In the genomic region with DNA sequence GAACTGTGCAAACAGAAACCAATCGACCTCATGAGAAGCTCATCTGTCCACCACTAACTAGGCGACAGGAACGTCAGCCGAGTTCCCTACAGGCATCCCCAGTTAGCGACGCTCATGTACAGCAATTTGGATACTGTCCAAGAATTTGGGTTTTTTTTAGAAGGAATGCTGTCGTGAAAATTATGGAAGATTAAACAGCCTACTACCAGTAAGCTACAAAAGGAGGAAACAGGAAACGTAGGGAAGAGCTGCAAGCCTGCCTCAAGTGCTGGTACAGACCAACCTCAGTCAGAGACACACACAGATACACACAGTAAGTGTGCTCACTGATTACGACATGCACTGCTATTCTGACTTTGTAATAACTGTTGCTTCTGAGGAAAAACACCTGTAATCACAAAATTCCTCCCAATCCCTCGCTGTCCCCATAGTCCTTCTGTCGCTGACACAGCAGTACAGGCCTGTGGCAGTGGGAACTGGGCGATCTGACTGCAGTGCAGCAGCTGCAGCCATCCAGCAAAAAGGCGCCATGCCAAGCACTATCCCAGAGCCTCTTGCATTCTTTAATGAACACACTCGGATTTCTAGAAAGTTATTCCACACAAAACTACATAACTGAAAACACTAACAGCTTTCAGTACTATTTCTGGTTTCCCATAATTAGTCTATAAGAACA, we compare ENCODE assay signal across 7 mouse cellular contexts. TPM values are rescaled to one million over a fixed set of nuclear protein-coding genes. Genes with fewer than 3 reads are reported as not detected.
A peak's percentile ranks its signal among the peaks of the same experiment; 100 is the strongest.
DNase-seq lines count a peak whose midpoint lies in the region; ATAC-seq and TF ChIP-seq lines count a peak whose summit lies in the region.

No protein-coding gene starts in this region.

- intact Hi-C loops in heart, postnatal 14 days (cut with DNase I), result no loop called here

- DNase-seq in lung, adult 18-20 months, result peak; percentile 34 to 46
- DNase-seq in lung, adult 2 months, result no peak
- DNase-seq in forebrain, postnatal 0 days, result peak; percentile 41
- peak; percentile 62 to 71 for DNase-seq in heart, postnatal 14 days
- DNase-seq in testis, postnatal 10 days (ENCODE audit: low spot score), result peak; percentile 68
- DNase-seq in thymus, postnatal 4 days, result no peak

- peaks cover 18% of the 10 kb centered on the region for H3K4me1 ChIP-seq in lung, adult 2 months (ENCODE audit: control insufficient read depth, insufficient read depth, low read length)
- peaks cover 44% of the 10 kb centered on the region for H3K4me1 ChIP-seq in forebrain, postnatal 0 days (ENCODE audit: insufficient read depth)
- peaks cover 39% of the 10 kb centered on the region for H3K4me1 ChIP-seq in limb, embryonic 15.5 days

- no peak for ATAC-seq in forebrain, postnatal 0 days
- ATAC-seq in limb, embryonic 15.5 days (ENCODE audit: insufficient number of reproducible peaks, low FRiP score, low TSS enrichment, low read depth), result no peak

- 16% methylated on average over 14 of the region's 14 CpGs for WGBS in lung, adult 2 months
- 19% methylated on average over 14 of the region's 14 CpGs for WGBS in forebrain, postnatal 0 days
- 26% methylated on average over 14 of the region's 14 CpGs for whole genome bisulfite sequencing in limb, embryonic 15.5 days

- no peak overlapping the region for H3K9ac ChIP-seq in forebrain, postnatal 0 days
- H3K9ac ChIP-seq in limb, embryonic 15.5 days, result no peak overlapping the region

- TF ChIP-seq POLR2A in lung, adult 2 months (IDR thresholded peaks at IDR 0.05; ENCODE audit: borderline replicate concordance, extremely low read depth, low read depth, low read length), result no peak

- no peaks in the 10 kb centered on the region for H3K9me3 ChIP-seq in forebrain, postnatal 0 days (ENCODE audit: low read length)
- no peaks in the 10 kb centered on the region for H3K9me3 ChIP-seq in limb, embryonic 15.5 days

- peak overlapping the region; percentile 11 for H3K4me2 ChIP-seq in forebrain, postnatal 0 days (ENCODE audit: low read depth)
- peak overlapping the region; percentile 17 for H3K4me2 ChIP-seq in limb, embryonic 15.5 days

- H3K27me3 ChIP-seq in forebrain, postnatal 0 days (ENCODE audit: insufficient read depth, low read length), result no peaks in the 10 kb centered on the region
- no peaks in the 10 kb centered on the region for H3K27me3 ChIP-seq in limb, embryonic 15.5 days

- no peak overlapping the region for H3K27ac ChIP-seq in forebrain, postnatal 0 days (ENCODE audit: low read depth, low read length)
- peak overlapping the region; percentile 54; the same call in 1 of the 2 replicates for H3K27ac ChIP-seq in limb, embryonic 15.5 days

- no peak overlapping the region for H3K4me3 ChIP-seq in lung, adult 2 months (replicated peaks; ENCODE audit: extremely low read depth, low read depth, low read length)
- no peak overlapping the region for H3K4me3 ChIP-seq in forebrain, postnatal 0 days (ENCODE audit: low read depth, low read length)
- H3K4me3 ChIP-seq in limb, embryonic 15.5 days, result no peak overlapping the region

- no peak for TF ChIP-seq CTCF in lung, adult 2 months (IDR thresholded peaks at IDR 0.05; ENCODE audit: insufficient read depth, low read length)
- TF ChIP-seq CTCF in forebrain, postnatal 0 days (IDR thresholded peaks at IDR 0.05; ENCODE audit: low read depth), result no peak

- H3K36me3 ChIP-seq in forebrain, postnatal 0 days (ENCODE audit: insufficient read depth), result no peaks in the 10 kb centered on the region
- no peaks in the 10 kb centered on the region; the same call in none of the 2 replicates for H3K36me3 ChIP-seq in limb, embryonic 15.5 days

RNA-seq across cellular contexts. Expression of gene Ccdc186, which starts 4.0 kb away (rescaled TPM):
- 5.6 and 7.5 TPM in 2 replicates for polyA plus RNA-seq in lung, adult 2 months (2012; rRNA removed)
- total RNA-seq in forebrain, postnatal 0 days (2014; rRNA removed), result 20.9 and 21.2 TPM in 2 replicates
- polyA plus RNA-seq in forebrain, postnatal 0 days (2015; fragmentation: Nextera tagmentation; extraction: Ambion mirVana), result 15.7 and 20.2 TPM in 2 replicates
- 10 to 100 TPM; 26.1 to 26.5 TPM for total RNA-seq in heart, postnatal 14 days (2021)
- polyA plus RNA-seq in limb, embryonic 15.5 days (2015; fragmentation: Nextera tagmentation; extraction: Ambion mirVana), result 27.4 and 29.9 TPM in 2 replicates

RNA-seq across cellular contexts. Expression of gene Tdrd1, which starts 8.0 kb away (rescaled TPM):
- polyA plus RNA-seq in lung, adult 2 months (2012; rRNA removed), result 0.04 TPM in 1 of 2 replicates, not detected in the other
- 0.69 and 1.7 TPM in 2 replicates for total RNA-seq in forebrain, postnatal 0 days (2014; rRNA removed)
- polyA plus RNA-seq in forebrain, postnatal 0 days (2015; fragmentation: Nextera tagmentation; extraction: Ambion mirVana), result 0.50 and 0.77 TPM in 2 replicates
- total RNA-seq in heart, postnatal 14 days (2021), result under 1 TPM in 1 of 2 experiments, not detected in 1; 0.05 TPM
- 3.3 and 3.5 TPM in 2 replicates for polyA plus RNA-seq in limb, embryonic 15.5 days (2015; fragmentation: Nextera tagmentation; extraction: Ambion mirVana)

RNA-seq across cellular contexts. Expression of gene Vwa2, which starts 56.1 kb away (rescaled TPM):
- polyA plus RNA-seq in lung, adult 2 months (2012; rRNA removed), result 0.12 and 0.22 TPM in 2 replicates
- 0.62 and 1.1 TPM in 2 replicates for total RNA-seq in forebrain, postnatal 0 days (2014; rRNA removed)
- 0.31 and 0.33 TPM in 2 replicates for polyA plus RNA-seq in forebrain, postnatal 0 days (2015; fragmentation: Nextera tagmentation; extraction: Ambion mirVana)
- total RNA-seq in heart, postnatal 14 days (2021), result not detected
- polyA plus RNA-seq in limb, embryonic 15.5 days (2015; fragmentation: Nextera tagmentation; extraction: Ambion mirVana), result 4.3 and 4.8 TPM in 2 replicates

Comparison
In these comparisons a context has a peak if more than half of its experiments do, and no peak if none do; other contexts are left out.
1. DNase-seq: peak in lung, adult 18-20 months (2 of 2), forebrain, postnatal 0 days (single experiment), heart, postnatal 14 days (2 of 2) and testis, postnatal 10 days (single experiment); none in lung, adult 2 months (single experiment) and thymus, postnatal 4 days (single experiment).